22 mouse cellular contexts compared by ENCODE assay signal in genomic region chr3:37430359-37430758, GRCm38 (mm10). TPM values are rescaled to one million over a fixed set of nuclear protein-coding genes. Genes with fewer than 3 reads are reported as not detected.
DNase-seq lines count a peak whose midpoint lies in the region; ATAC-seq and TF ChIP-seq lines count a peak whose summit lies in the region.
"Had no signal": no experiment of that assay in that cellular context is flagged by ENCODE, and none has a peak within 500 bp of the region (broad histone marks: within the 10 kb centered on the region; RNA-seq: fewer than 3 reads in every experiment).

No protein-coding gene starts in this region.

- peak; percentile 64 for DNase-seq in heart, adult 11 months
- no peak for DNase-seq in heart, adult 2 months
- DNase-seq in induced T-regulatory cell, adult 2 months (ENCODE audit: low read depth), result peak; percentile 22
- DNase-seq in hindbrain, embryonic 11.5 days (ENCODE audit: low spot score), result no peak
- no peak for DNase-seq in stomach, postnatal 0 days (ENCODE audit: low spot score)
- no peak for DNase-seq in kidney, postnatal 14 days
- DNase-seq: adrenal gland, postnatal 14 days; cerebellum, adult 11-12 months; cerebellum, adult 9-10 months; cerebellum, postnatal 25 days; gastrocnemius, adult 2 months; gastrocnemius, postnatal 25 days; heart, adult 18-20 months; heart, postnatal 14 days had no signal

- no peaks in the 10 kb centered on the region for H3K4me1 ChIP-seq in heart, adult 2 months (ENCODE audit: control insufficient read depth, insufficient read depth, low read length)
- H3K4me1 ChIP-seq in hindbrain, embryonic 11.5 days (replicated peaks; ENCODE audit: control insufficient read depth, insufficient read depth, low read length), result no peaks in the 10 kb centered on the region
- H3K4me1 ChIP-seq in stomach, postnatal 0 days (replicated peaks; ENCODE audit: control insufficient read depth, insufficient read depth), result no peaks in the 10 kb centered on the region
- H3K4me1 ChIP-seq: embryonic facial prominence, embryonic 13.5 days; forebrain, embryonic 13.5 days; heart, embryonic 15.5 days had no signal

- ATAC-seq in activated CD4-positive, CD25-positive, alpha-beta regulatory T cell, adult 4 months, result peak; percentile 75
- no peak for ATAC-seq in hindbrain, embryonic 11.5 days (ENCODE audit: low FRiP score)
- no peak for ATAC-seq in stomach, postnatal 0 days (ENCODE audit: low FRiP score, low TSS enrichment)
- ATAC-seq: forebrain, embryonic 13.5 days; intestine, postnatal 0 days had no signal

- no peak for TF ChIP-seq EP300 in heart, adult 2 months (IDR thresholded peaks at IDR 0.05; ENCODE audit: insufficient read depth, low read depth, low read length)
- no peak for TF ChIP-seq EP300 in stomach, postnatal 0 days (optimal IDR thresholded peaks at IDR 0.05)

- H3K36me3 ChIP-seq in heart, adult 2 months (ENCODE audit: control insufficient read depth, insufficient read depth, low read length), result no peaks in the 10 kb centered on the region; the same call in none of the 2 replicates
- H3K36me3 ChIP-seq in hindbrain, embryonic 11.5 days (ENCODE audit: control insufficient read depth, insufficient read depth, low read length), result no peaks in the 10 kb centered on the region
- peaks cover 7% of the 10 kb centered on the region for H3K36me3 ChIP-seq in stomach, postnatal 0 days (ENCODE audit: control insufficient read depth, insufficient read depth, low read length)

- TF ChIP-seq CTCF in heart, adult 2 months (IDR thresholded peaks at IDR 0.05), result no peak
- TF ChIP-seq CTCF in stomach, postnatal 0 days (IDR thresholded peaks at IDR 0.05; ENCODE audit: low read depth), result no peak

- no peak overlapping the region for H3K4me2 ChIP-seq in hindbrain, embryonic 11.5 days (replicated peaks; ENCODE audit: low read depth, low read length)
- no peak overlapping the region for H3K4me2 ChIP-seq in stomach, postnatal 0 days (replicated peaks; ENCODE audit: low read depth)
- H3K4me2 ChIP-seq: embryonic facial prominence, embryonic 13.5 days; forebrain, embryonic 13.5 days; heart, embryonic 11.5 days; heart, embryonic 15.5 days; hindbrain, embryonic 14.5 days had no signal

- H3K9ac ChIP-seq in heart, adult 2 months (ENCODE audit: low read depth, low read length), result no peak overlapping the region
- no peak overlapping the region for H3K9ac ChIP-seq in hindbrain, embryonic 11.5 days (ENCODE audit: low read depth, low read length)
- H3K9ac ChIP-seq in stomach, postnatal 0 days (ENCODE audit: low read length), result no peak overlapping the region
- H3K9ac ChIP-seq: embryonic facial prominence, embryonic 13.5 days; forebrain, embryonic 13.5 days; heart, embryonic 15.5 days; hindbrain, embryonic 14.5 days had no signal

- intact Hi-C loops in heart, adult 2 months (cut with DNase I), result no loop called here

- H3K4me3 ChIP-seq in heart, adult 2 months, result no peak overlapping the region
- H3K4me3 ChIP-seq in hindbrain, embryonic 11.5 days (ENCODE audit: low read depth, low read length), result no peak overlapping the region
- H3K4me3 ChIP-seq in stomach, postnatal 0 days (ENCODE audit: low read depth, low read length), result no peak overlapping the region
- H3K4me3 ChIP-seq: embryonic facial prominence, embryonic 13.5 days; forebrain, embryonic 13.5 days; gastrocnemius, adult 2 months; heart, embryonic 15.5 days had no signal

- no peak for TF ChIP-seq POLR2A in heart, adult 2 months (IDR thresholded peaks at IDR 0.05; ENCODE audit: insufficient read depth, low read depth, low read length)

- no peaks in the 10 kb centered on the region for H3K27me3 ChIP-seq in heart, adult 2 months (ENCODE audit: control insufficient read depth, insufficient read depth, low read length)
- no peaks in the 10 kb centered on the region for H3K27me3 ChIP-seq in hindbrain, embryonic 11.5 days (ENCODE audit: control insufficient read depth, insufficient read depth, low read length)
- no peaks in the 10 kb centered on the region for H3K27me3 ChIP-seq in stomach, postnatal 0 days (ENCODE audit: control insufficient read depth, insufficient read depth, low read length)
- H3K27me3 ChIP-seq: CH12.LX; embryonic facial prominence, embryonic 13.5 days; forebrain, embryonic 13.5 days; heart, embryonic 15.5 days had no signal

- H3K9me3 ChIP-seq in hindbrain, embryonic 11.5 days (ENCODE audit: control insufficient read depth, low read length), result no peaks in the 10 kb centered on the region
- no peaks in the 10 kb centered on the region for H3K9me3 ChIP-seq in stomach, postnatal 0 days (ENCODE audit: control insufficient read depth, low read length)
- H3K9me3 ChIP-seq: embryonic facial prominence, embryonic 13.5 days; forebrain, embryonic 13.5 days; heart, embryonic 15.5 days had no signal

- H3K27ac ChIP-seq in heart, adult 2 months, result no peak overlapping the region
- no peak overlapping the region for H3K27ac ChIP-seq in hindbrain, embryonic 11.5 days (ENCODE audit: low read depth, low read length)
- H3K27ac ChIP-seq in stomach, postnatal 0 days (replicated peaks), result no peak overlapping the region
- H3K27ac ChIP-seq: embryonic facial prominence, embryonic 13.5 days; forebrain, embryonic 13.5 days; gastrocnemius, adult 2 months; heart, embryonic 15.5 days; hindbrain, embryonic 14.5 days had no signal

- H3K79me2 ChIP-seq in heart, adult 2 months (replicated peaks; ENCODE audit: control insufficient read depth, insufficient read depth, low read length), result no peaks in the 10 kb centered on the region

RNA-seq across cellular contexts. Expression of gene Nudt6, which starts 10.3 kb away (rescaled TPM):
- 10 to 100 TPM; 26.6 to 32.1 TPM for total RNA-seq in heart, adult 2 months (2021)
- polyA plus RNA-seq in heart, adult 2 months (2012; rRNA removed), result 34.5 and 37.3 TPM in 2 replicates
- 10 to 100 TPM; 10.9 to 16.7 TPM for polyA plus RNA-seq in activated CD4-positive, CD25-positive, alpha-beta regulatory T cell, adult 4 months (2017; shearing (Covaris generic))
- polyA plus RNA-seq in hindbrain, embryonic 11.5 days (2014; fragmentation: Nextera tagmentation; extraction: Ambion mirVana), result 4.1 and 4.8 TPM in 2 replicates
- 9.2 and 10.8 TPM in 2 replicates for polyA plus RNA-seq in stomach, postnatal 0 days (2015; fragmentation: Nextera tagmentation; extraction: Ambion mirVana)

RNA-seq across cellular contexts. Expression of gene Spata5, which starts 10.7 kb away (rescaled TPM):
- 10 to 100 TPM; 12.4 to 13.9 TPM for total RNA-seq in heart, adult 2 months (2021)
- polyA plus RNA-seq in heart, adult 2 months (2012; rRNA removed), result 2.1 and 4.6 TPM in 2 replicates
- polyA plus RNA-seq in activated CD4-positive, CD25-positive, alpha-beta regulatory T cell, adult 4 months (2017; shearing (Covaris generic)), result 10 to 100 TPM; 24.6 to 30.7 TPM
- polyA plus RNA-seq in hindbrain, embryonic 11.5 days (2014; fragmentation: Nextera tagmentation; extraction: Ambion mirVana), result 41.9 and 44.1 TPM in 2 replicates
- polyA plus RNA-seq in stomach, postnatal 0 days (2015; fragmentation: Nextera tagmentation; extraction: Ambion mirVana), result 14.3 and 14.8 TPM in 2 replicates

Comparison
In these comparisons a context has a peak if more than half of its experiments do, and no peak if none do; other contexts are left out.
1. DNase-seq: peak in heart, adult 11 months (single experiment) and induced T-regulatory cell, adult 2 months (single experiment); none in heart, adult 2 months (0 of 2), hindbrain, embryonic 11.5 days (single experiment), stomach, postnatal 0 days (single experiment) and kidney, postnatal 14 days (single experiment).